Mouse (Mus musculus) T-helper 2 cell (primary cell): ENCODE measurements around the gene Ints11.

Experiments
- in situ Hi-C: fragments of 300-600 bp; cut with MboI, MseI; formaldehyde crosslinking; loops from one replicate; pipeline ENCODE4 v1.15.1; 2025; ENCODE audit warnings: high pct_unique_total_duplicates

Gene Ints11

DNA sequence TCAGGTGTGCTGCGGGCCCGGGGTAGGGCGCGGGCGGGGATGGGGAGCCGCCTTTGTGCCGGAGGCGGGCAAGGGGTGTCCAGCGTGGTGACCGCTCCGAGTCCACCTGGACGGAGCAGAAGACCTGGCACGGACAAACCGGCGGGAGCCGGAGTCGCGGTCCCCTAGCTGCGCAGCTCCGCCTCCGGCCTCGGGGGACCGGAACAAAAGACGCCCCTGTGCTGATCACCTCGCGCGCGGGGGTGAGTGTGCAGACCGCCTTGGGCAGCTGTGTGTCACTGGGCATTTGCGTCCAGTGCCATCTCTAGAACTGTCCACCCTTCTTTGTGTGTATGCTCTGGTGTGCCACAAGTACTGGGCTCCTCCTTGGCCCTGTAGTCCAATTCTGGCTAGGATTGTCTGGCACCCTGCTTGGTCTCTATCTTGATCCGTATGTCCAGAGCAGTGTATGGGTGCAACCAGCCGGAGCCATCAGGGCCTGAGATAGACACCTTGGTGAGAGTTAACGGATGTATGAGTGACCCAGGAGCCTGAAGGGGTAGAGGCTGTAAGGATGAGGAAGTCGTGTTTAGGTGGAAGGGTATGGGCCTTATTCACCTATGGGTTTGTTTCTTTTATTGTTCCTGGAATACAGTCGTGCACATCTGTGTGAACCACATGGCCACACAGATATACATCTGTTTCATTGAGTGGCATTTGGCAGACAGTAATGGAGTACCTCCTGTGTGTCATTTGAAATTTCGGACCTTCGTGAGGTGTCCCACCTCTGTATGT lies 23.3 kb downstream of the Ints11 start:
- in situ Hi-C loops, result no loop called here

DNA sequence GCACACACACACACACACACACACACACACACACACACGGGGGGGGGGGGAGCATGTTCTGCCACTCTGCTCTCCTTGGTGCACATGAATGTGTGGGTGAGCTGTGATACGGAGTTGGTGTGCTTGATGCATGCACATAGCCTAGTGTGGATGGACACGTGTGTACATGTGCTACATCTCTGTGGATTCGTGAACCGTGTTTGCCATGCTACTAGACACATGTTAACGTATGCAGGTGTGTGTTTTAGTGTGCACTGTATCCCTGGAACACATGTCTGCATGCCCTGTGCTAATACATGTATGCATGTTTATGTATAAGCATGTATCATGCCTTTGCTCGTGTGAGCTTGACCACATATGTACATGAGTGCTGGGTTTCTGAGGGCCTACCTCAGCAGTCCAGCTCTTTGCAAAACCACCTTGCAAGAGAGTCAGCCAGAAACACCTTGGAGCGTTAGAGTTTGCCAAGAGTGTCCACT lies 23.9 kb downstream of the Ints11 start:
- in situ Hi-C loops, result no loop called here

DNA sequence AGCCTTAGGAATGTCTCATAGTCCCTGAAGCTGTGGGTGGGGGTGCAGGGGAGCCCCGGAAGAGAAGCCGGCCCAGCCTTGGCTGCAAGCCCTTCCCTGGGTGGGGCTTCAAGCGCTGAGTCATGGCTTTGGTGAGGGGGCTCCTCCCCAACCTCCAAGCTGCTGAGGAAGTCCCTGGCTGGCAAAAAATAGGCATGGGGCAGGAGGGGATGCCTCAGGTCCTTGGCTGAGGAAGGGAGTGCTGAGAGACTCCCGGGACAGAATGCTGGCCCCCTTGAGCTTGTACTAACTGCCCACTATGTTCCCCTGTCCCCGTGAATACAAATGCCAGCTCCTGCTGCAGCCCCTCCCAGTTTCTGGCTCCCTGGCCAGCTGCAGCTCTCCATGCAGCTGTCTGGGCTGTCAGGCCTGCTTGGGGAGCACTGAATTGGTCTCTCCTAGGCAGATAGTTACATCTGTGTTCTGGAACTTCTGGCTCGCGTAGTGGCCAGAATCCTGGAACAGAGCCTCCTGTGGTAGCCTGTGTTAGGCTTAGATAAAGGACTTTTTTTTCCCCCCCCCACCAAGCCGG lies 25.1 kb downstream of the Ints11 start:
- in situ Hi-C loops, result no loop called here

DNA sequence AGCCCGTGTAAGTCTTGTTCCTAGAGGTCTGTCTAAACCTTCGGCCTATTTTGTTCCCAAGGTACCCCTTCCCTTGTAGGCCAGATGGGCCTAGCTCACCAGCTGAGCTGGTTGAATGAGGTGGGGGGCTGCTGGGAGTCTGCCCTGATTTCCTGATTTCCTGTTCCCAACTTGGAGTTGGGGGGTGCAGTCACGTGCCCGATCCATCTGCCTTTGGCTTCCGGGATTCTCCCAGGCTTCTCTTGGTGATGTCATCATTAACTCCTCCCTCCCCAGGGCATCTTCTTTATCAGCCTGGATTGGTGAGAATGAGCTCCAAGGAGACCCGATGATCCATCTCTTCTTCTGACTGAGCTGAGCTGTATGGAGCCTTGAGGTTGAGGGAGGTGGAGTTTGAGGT lies 25.9 kb downstream of the Ints11 start:
- in situ Hi-C loops, result loop anchor here (5.0 kb wide), 1 partner anchor 38 kb away; no protein-coding TSS in a partner anchor

DNA sequence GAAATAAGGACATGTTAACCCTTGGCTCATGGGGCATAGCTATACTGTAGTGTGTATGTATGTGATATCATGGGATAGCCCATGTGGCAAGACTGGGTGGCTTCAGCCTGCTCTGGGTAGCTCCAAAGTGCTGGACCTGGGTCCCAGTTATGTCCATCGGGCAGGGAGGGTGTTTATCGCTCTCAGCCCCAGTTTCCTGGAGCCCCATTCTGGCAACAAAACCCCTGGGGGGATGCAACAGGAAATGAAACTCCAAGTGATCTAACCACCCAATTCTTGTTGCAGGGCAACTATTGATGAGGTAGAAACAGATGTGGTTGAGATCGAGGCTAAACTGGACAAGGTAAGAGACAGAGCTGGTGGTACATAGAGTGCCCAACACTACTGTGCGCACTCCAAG lies 26.5 kb downstream of the Ints11 start:
- in situ Hi-C loops, result loop anchor here (5.0 kb wide), 1 partner anchor 39 kb away; no protein-coding TSS in a partner anchor

DNA sequence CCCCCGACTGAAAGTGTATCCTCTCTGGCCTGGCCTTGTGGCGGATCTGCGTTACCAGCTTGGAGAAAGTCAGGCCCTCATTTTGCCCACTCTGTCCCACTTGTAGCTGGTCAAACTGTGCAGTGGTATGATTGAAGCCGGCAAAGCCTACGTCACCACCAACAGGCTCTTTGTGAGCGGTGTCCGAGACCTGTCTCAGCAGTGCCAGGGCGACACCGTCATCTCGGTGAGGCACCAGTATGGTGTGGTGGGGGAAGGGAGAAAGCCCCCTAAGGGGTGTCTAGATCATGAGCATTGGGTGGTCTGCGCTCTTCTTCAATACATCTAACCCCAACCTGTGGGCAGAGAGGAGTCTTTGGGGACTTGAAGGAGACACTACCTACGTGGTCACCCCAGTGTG lies 27.1 kb downstream of the Ints11 start:
- in situ Hi-C loops, result loop anchor here (5.0 kb wide), 1 partner anchor 39 kb away; no protein-coding TSS in a partner anchor

DNA sequence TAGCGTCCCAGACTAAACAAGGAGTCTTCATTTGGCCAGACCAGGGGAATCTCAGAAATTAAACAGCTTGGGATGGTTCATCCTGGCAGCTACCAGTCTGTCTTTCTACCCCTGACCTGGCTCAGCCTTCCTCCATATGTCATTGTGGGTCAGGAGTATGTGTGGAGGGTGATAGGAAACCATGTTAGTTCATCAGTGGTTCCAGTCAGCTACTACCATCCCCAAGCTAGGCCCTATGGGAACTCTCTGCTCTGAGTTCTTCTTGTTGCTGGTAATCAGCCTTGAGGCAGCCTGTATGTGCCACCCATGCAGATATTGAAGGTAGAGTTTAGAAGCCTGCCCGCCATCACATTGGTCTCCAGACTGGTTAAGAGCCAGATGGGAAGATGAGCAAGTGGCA lies 29.0 kb downstream of the Ints11 start:
- in situ Hi-C loops, result loop anchor here (5.0 kb wide), 1 partner anchor 41 kb away; no protein-coding TSS in a partner anchor

DNA sequence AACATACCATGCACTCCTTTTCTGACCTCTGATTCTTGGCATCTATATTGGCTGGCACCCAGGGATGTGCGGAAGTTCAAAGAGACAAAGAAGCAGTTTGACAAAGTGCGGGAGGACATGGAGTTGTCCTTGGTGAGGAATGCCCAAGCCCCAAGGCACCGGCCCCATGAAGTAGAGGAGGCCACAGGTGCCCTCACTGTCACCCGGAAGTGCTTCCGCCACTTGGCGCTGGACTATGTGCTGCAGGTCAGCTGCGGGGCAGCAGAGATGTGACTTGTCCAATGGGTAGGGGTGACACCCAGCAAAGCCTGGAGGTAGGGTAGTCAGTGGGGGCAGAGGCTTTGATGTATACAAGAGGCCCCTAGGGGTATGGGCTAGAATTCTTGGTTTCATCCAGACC lies 30.0 kb downstream of the Ints11 start:
- in situ Hi-C loops, result loop anchor here (5.0 kb wide), 1 partner anchor 42 kb away; no protein-coding TSS in a partner anchor

DNA sequence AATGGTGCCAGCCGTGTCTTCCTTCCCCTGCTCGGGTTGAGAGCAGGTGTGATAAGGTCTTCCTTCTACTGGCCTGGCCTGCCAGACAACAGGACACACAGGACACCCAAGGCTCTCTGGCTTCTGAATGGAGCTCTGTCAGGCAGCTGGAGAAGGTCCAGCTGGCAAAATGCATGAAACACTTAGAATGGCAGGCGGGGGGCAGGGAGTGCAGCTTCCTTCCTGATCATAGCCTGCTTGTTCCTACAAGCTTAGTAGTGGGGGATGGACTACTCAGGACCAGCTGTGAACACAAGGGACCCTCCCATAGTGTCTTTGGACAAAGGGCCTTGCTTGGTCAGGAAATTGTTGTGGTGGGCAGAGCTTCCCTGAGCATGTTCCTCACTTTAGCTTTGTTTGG lies 31.9 kb downstream of the Ints11 start:
- in situ Hi-C loops, result loop anchor here (10.0 kb wide), 1 partner anchor 324 kb away; no protein-coding TSS in a partner anchor

DNA sequence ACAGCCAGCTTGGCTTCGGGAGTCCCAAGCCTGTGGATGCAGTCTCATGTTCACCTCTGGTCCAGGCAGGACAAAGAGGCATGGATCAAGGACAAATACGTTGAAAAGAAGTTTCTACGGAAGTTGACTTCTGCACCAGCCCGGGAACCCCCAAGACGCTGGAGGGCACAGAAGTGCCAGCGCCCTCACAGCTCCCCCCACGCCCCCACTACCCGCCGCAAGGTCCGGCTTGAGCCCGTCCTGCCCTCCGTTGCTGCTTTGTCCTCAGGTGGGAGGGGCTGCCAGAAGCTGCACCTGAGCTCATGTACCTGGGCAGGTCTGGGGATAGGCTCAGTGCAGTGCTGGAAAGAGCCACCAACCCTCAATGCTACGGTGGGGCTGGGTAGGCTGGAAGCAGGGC lies 33.9 kb downstream of the Ints11 start:
- in situ Hi-C loops, result loop anchor here (10.0 kb wide), 1 partner anchor 322 kb away; no protein-coding TSS in a partner anchor

DNA sequence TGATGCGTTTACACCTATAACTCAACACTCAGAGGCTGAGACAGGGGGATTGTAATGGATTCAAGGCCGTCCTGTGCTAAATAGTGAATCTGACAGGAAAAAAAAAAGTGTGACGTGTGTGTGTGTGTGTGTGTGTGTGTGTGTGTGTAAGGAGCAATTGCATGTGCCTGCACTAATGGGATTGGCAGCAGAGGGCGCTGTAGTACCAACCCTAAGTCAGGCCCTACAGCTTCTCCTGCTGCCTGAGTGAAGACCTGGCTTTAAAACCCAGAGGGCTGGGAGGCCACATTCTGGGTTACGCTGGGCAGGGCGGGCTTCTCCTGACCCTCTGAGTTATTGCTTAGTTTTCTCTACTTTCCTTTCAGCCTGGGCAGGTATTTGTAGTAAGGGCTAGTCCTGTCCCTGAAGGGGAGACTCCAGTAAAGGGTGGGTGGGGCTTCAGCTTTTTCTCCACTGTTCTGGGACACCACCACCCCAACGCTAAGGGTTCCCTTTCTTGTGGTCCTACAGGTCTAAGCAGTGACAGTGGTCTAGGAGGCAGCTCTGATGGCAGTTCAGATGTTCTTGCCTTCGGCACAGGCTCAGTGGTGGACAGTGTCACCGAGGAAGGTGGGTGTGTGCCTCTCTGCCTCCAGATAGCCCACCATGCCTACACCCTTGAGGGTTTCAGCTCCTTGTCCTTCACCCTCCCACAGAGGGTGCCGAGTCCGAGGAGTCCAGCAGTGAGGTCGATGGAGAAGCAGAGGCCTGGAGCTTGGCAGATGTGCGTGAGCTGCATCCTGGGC lies 35.2 kb downstream of the Ints11 start:
- in situ Hi-C loops, result loop anchor here (5.0 to 10.0 kb wide), 2 partner anchors 68 to 320 kb away; no protein-coding TSS in a partner anchor

DNA sequence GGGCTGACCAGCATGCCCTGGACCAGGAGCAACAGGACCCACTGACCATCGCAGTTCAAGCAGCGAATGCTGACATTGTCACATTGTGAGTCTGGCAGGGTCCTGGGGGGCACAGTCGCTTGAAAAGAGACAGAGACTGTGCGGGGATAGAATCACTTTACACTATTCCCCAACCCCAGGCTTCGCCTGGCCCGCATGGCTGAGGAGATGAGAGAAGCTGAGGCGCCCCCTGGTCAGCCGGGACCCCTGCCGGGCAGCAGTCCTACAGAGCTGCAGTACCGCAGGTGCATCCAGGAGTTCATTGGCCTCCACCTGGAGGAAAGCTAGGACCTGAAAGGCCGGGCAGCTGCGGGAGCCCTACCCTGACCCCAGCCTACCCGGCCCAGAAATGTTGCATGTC lies 36.3 kb downstream of the Ints11 start:
- in situ Hi-C loops, result loop anchor here (5.0 to 10.0 kb wide), 2 partner anchors 67 to 319 kb away; no protein-coding TSS in a partner anchor

DNA sequence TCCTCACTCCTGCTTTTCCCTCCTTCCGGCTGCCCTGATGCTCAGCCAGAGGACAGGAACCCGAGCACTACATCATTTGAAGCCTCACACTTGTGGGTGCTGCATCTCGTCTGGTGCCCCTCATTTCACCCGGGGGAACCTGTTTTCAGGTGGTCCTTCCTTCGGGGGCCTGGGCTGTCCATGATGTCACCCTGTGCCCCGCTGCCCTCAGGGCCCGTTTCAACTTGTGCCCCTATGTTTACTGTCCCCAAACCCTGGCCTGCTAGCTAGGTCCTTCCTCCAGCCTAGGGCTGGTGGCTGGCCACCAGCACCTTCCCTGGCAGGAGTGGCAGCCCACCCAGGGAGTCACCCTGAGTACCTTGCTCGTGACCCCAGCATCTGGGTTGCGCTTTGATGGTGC lies 36.8 kb downstream of the Ints11 start:
- in situ Hi-C loops, result loop anchor here (5.0 to 10.0 kb wide), 2 partner anchors 66 to 319 kb away; no protein-coding TSS in a partner anchor

DNA sequence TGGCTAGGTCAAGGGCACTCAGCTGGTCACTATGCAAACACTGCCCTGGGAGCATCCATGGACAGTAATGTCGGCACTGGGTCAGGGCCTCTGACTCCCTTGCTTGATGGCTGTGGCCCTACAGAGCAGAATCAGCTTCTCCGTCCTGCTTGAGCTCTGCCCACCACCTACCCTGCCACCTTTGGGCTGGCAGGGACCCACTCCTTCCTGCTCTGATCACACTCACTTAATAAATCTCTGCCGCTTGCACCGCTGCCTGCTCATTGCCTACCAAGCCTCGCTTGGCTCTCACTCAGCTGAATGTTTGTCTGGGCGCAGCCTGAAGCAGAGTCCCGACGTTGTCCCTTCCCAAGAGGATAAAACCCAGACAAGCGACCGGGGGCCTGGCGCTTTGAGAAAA lies 37.7 kb downstream of the Ints11 start:
- in situ Hi-C loops, result loop anchor here (5.0 to 10.0 kb wide), 2 partner anchors 65 to 318 kb away; no protein-coding TSS in a partner anchor

DNA sequence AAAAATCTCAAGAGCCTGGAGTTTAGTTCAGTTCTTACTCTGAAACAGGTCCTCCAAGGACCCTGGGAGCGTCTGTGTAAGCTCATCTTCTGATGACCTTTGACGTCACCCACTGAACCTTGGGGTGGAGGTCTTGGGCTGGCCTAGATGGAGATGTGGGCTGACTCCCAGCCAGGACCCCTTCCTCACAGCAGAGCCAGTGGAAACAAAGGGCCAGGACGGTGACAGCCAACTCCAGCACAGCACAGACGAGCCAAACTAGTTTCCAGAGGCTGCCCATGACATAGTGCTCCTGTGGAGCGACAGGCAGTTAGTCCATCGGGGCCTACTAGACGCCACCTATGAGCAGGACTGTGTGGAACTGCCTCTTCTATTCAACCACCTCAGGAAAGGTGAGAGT lies 38.9 kb downstream of the Ints11 start:
- in situ Hi-C loops, result loop anchor here (5.0 to 10.0 kb wide), 2 partner anchors 64 to 317 kb away; no protein-coding TSS in a partner anchor

DNA sequence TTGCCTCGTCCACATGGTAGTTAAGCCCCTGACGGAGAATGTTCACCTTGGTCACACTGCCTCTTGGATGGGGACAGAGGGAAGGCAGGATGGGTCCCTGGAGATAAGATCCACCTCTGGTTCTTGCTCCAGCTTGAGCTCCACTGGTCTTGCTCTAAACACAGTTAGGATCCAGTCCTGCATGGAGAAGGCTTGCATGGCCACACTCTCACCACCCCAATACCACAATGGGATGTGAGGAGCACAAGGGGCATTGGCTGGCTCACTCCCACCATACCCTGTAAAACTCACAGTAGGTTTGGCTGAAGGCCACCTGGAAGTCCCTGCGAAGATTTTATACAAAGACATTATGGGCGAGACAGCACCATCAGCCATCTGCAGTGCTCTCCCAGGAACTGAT lies 39.4 kb downstream of the Ints11 start:
- in situ Hi-C loops, result loop anchor here (5.0 to 10.0 kb wide), 2 partner anchors 64 to 316 kb away; no protein-coding TSS in a partner anchor

DNA sequence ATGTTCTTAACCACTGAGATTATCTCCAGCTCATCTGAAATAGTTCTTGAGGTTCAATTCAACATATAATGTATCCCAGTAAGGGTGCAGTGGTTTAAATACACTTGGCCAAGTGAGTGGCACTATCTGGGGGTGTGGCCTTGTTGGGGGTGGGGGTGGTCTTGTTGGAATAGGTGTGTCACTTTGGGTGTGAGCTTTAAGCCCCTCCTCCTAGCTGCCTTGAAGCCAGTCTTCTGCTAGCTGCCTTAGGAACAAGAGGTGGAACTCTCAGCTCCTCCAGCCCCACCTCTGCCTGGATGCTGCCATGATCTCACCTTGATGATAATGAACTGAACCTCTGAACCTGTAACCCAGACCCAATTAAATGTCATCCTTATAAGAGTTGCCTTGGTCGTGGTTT lies 62.7 kb downstream of the Ints11 start:
- in situ Hi-C loops, result no loop called here
